Mouse (Mus musculus) heart, adult 18-20 months (tissue): ENCODE data around the gene Tex26. TPM values are rescaled to one million over a fixed set of nuclear protein-coding genes. Genes with fewer than 3 reads are reported as not detected.
A peak's percentile ranks its signal among the peaks of the same experiment; 100 is the strongest.

Experiments
- DNase-seq, 2 experiments: peaks; one replicate each; pipeline ENCODE4 v3.0.0; 2021 to 2022; ENCODE audit warnings: mixed read lengths in 1 of 2
- total RNA-seq, 2 experiments: library from RNA; stranded (reverse); gene quantifications; 2 replicates each; pipeline ENCODE4 v1.2.3; 2021

The Tex26 gene
- total RNA-seq, 2 experiments from 2014 or later, result not detected

GRCm38 (mm10) chr5:149489136-149489535 is 49.7 kb downstream of the Tex26 start:
- no peak for DNase-seq

- no peak for DNase-seq
Measured at GRCm38 (mm10) chr5:149490275-149490674, 50.8 kb downstream of the Tex26 start.

DNA sequence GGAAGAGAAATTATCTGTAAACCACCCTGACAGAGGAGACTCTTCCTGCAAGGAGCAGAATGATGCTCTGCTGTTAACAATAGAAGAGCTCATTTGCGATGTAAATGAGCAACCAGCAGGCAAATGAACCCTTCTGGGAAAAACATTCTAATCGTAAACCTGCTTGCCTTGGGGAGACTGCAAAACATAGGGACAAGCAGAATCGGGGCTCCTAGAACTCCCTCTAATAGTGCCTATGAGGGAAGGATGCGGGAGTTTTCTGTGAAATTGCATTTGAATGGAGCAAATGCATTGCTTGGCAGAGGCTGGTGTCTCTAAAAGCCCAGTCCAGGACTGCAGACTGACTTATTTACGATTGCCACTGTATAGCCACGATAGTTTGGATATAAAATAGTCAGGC is 56.2 kb downstream of the Tex26 start:
- no peak for DNase-seq

- no peak for DNase-seq
Measured at GRCm38 (mm10) chr5:149496401-149497066, 57.1 kb downstream of the Tex26 start.

DNA sequence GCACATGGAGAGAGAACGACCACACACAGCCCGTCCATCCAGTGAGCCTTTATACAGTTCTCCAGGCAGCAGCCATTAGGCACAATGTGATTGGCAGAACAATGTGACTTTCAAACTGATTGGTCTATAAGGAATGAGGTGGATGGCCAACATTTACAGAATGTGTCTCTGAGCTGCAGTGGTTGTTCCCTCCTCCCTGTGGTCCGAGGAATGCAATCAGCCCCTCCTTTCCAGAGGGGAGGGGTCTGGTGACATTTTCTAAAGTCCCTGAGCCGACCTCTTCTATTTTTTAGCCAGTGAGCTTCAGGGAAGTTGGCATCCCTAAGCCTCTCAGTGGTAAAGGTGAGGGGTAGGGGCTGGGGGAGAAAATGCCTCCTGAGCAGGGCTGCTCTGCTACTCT is 60.5 kb downstream of the Tex26 start:
- no peak for DNase-seq

GRCm38 (mm10) chr5:149503423-149504175 is 64.1 kb downstream of the Tex26 start:
- no peak for DNase-seq

DNA sequence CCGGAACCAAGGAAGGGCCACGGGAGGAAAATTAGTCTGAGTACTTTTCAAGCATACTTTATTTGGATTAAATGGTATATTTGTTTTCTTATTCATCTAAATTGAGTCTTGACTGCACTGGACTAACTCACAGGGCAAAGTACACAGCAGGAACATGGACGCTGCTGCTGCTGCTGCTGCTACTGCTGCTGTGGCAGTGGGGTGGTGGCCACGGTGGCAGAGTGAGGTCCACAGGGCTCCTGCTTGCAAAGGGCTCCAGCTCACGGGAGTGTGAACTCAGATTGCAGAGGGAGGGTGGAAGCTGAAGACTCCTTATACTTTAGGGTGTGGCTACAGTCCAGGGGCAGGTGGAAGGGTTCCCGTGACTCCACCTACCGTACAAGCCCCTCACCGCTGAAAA is 65.5 kb downstream of the Tex26 start:
- no peak for DNase-seq

DNA sequence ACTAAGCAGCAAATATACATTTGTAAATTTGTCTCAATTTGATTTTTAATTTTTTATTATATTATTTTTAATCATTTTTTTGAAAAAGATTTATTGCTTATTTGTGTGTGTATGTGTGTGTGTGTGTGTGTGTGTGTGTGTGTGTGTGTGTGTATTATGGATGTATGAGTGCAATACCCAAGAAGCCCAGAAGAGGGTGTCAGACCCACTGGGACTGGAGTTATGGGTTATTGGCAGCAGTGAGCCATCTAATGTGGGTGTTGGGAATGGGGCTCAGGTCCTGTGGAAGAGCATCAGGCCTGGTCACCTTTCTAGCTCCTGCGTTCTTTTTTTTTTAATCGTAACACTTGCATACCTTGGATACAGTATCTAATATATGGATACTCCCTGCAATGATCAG is 66.6 kb downstream of the Tex26 start:
- DNase-seq, result no peak

DNA sequence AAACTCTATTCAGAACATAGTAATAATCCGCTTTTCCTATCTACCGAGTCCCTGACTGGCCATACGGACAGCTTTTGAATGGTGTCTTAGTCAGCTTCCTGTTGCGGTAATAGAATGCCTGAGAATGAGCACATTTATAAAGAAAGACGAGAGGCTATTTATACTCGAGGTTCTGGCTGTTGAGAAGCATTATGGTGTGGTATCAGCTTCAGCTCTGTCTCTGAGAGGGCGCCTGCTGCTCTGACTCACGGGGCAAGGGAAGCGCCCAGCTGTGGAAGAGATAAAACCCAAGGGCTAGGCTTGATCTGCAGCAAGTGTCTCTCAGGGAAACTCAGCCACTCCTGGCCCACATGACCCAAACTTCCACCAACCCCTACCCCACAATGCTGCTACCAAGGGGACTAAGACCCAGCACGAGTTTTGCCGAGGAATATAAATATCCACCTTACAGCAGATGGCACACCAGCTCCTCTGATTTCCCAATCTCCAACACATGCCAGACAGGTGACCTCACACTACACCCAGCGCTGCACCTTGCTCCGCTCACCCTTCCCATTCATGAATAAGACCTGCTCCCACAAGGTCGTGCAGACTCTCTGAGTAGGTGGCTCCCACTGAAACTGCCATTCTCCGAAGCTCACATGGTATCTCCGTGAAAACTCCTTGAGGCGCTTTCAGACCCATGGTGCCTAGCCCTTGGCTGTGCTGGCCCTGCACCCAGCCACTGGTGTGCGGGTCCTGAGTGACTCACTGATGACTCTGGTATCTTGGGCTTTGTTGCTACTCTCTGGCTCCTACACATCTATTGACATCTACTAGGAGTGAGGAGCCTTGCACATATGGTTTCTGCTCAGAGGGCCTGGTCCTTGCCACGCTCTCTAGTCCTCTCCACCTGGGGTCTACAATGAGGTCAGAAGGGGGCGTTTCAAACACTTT is 68.9 kb downstream of the Tex26 start:
- no peak for DNase-seq

DNA sequence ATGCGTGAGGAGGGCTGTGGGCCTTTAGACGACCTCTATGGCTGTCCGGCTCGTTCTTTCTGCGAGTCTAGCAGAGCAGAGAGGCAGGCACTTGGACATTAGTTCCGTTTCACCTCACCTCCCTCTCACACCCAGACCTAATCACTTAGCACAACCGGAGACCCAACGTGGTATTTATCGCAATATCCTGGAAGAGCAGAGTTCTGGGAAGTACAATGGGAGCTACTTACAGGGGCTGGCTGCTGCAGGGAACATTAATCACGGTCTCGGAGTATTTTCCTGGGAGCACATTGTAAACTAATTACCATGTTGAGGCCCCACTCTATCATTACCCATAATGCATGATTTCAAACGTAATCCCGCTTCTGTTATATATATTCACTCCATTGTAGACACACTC is 70.9 kb downstream of the Tex26 start:
- DNase-seq, result no peak

- DNase-seq, result no peak
Measured at GRCm38 (mm10) chr5:149512695-149513094, 73.2 kb downstream of the Tex26 start.

GRCm38 (mm10) chr5:149513438-149514086 is 74.1 kb downstream of the Tex26 start:
- DNase-seq, result no peak

DNA sequence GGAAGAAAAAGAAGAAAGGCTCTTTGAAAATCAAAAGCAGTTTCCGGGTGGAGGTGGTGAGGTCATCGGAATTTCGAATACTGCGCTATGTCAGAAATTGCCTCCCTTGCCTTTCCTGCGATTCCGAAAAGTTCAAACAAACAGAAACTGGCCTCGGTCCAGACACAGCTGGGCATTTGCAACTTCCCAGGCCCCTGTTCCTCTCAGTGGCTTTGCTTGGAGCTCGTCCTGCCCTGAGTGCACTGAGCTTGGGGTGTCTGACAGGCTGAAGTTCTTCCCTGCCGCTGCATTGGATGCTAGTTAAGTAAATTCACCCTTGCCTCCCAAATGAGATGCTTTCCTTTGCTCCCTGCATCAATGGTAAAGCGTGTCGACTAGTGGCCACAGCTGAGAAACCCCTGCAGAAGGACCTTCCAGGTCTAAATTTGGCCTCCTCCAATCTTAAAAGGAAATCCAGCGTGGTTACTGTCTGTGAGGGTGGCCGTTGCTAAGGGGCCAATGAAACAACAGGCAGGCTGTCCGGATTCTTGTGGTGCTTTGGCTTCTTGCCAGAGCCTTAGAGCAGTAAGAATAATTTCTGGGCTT is 74.7 kb downstream of the Tex26 start:
- DNase-seq, result peak; percentile 42

DNA sequence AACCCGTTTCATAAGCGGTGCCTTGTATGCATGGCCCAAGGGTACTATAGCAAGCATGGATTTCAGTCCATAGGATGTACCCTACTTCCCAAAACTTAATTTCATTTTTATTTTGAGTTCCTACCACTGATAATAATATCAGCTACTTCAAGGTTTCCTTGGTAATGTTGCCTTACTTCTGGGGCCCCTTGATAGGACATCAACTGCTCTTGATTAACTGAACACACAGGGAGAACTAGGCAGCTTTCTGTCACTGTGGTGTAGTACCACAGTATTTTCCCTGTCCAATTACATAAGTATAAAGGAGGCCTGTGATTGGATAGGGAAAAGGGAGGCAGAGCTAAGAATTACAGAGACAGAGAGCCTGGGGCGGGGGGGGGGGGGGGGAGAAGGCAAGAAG is 75.4 kb downstream of the Tex26 start:
- no peak for DNase-seq

- no peak for DNase-seq
Measured at GRCm38 (mm10) chr5:149517116-149517515, 77.7 kb downstream of the Tex26 start.

Other genes starting within 250 kb of the Tex26 start
- gene Alox5ap, start 174.9 kb upstream of the Tex26 start, total RNA-seq, result 10 to 100 TPM; 12.6 TPM
- gene Medag, start 27.9 kb upstream of the Tex26 start, total RNA-seq, result 10 to 100 TPM in 1 of 2 experiments, 1 to 10 TPM in 1; 8.8 to 10.5 TPM
- gene Wdr95, start 89.0 kb downstream of the Tex26 start, total RNA-seq, result not detected
- 100 to 1,000 TPM in 1 of 2 experiments, 10 to 100 TPM in 1; 97.7 to 121 TPM for gene Hsph1, start 196.7 kb downstream of the Tex26 start, total RNA-seq
- 1 to 10 TPM; 5.5 to 5.8 TPM for gene B3glct, start 238.6 kb downstream of the Tex26 start, total RNA-seq